Mouse (Mus musculus): ENCODE measurements at regions not wholly inside any gene's neighbourhood (a gene's known extent, or its start where the extent isn't known, plus 50 kb on each side); places are given as distances from the start of the nearest gene placed in this dataset.

- Histone ChIP-seq H3K36me3 (ENCODE audit: control insufficient read depth, insufficient read depth, low read length) (no peaks in the 10 kb centered on the region), H3K4me1 (replicated peaks; ENCODE audit: control insufficient read depth, insufficient read depth, low read length) (peaks cover 16% of the 10 kb centered on the region), H3K9me3 (ENCODE audit: control insufficient read depth, low read length) (no peaks in the 10 kb centered on the region), H3K27ac (ENCODE audit: low read depth, low read length) (no peak overlapping the region), H3K4me3 (ENCODE audit: low read depth, low read length) (no peak overlapping the region), H3K4me2 (no peak overlapping the region), H3K9ac (ENCODE audit: low read depth, low read length) (no peak overlapping the region), H3K27me3 (replicated peaks; ENCODE audit: control insufficient read depth, insufficient read depth, low read length) (no peaks in the 10 kb centered on the region)
- ATAC-seq (replicated peaks; ENCODE audit: low FRiP score) (no peak), DNase-seq (ENCODE audit: low spot score) (no peak)
- WGBS, result 88% methylated on average over 5 of the region's 5 CpGs
Measured at GRCm38 (mm10) chr2:167786951-167787350, 97.3 kb upstream of the Tmem189 start.

DNA sequence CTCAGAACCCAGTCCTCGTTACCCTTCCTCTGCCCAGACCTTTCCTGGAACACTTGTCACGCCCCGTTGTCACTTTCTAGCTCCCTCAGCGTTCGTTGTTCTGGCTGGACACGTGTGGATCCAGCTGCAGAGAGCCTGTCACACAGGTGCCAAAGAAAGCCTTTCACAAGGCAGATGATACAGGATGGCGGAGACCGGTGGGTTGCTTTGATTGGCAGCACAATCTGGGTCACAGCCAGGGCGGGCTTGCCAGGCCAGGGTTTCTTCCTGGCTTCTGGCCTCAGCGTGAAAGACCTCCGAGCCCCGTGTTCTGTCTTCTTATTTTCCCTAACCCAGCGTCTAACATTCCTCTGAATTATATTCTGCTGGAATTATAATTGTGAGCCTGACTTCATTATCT, 94.7 kb upstream of the Tmem189 start:
- H3K36me3 ChIP-seq (ENCODE audit: control insufficient read depth, insufficient read depth, low read length), result no peaks in the 10 kb centered on the region
- no peak for ATAC-seq (replicated peaks; ENCODE audit: low FRiP score)
- WGBS, result 84% methylated on average over 13 of the region's 13 CpGs

GRCm38 (mm10) chr2:167783374-167783773, 93.8 kb upstream of the Tmem189 start:
- Histone ChIP-seq H3K4me3 (ENCODE audit: low read depth, low read length) (no peak overlapping the region), H3K4me1 (replicated peaks; ENCODE audit: control insufficient read depth, insufficient read depth, low read length) (peaks cover 28% of the 10 kb centered on the region), H3K9ac (ENCODE audit: low read depth, low read length) (no peak overlapping the region), H3K27ac (ENCODE audit: low read depth, low read length) (no peak overlapping the region), H3K36me3 (ENCODE audit: control insufficient read depth, insufficient read depth, low read length) (no peaks in the 10 kb centered on the region), H3K27me3 (replicated peaks; ENCODE audit: control insufficient read depth, insufficient read depth, low read length) (no peaks in the 10 kb centered on the region), H3K9me3 (ENCODE audit: control insufficient read depth, low read length) (no peaks in the 10 kb centered on the region), H3K4me2 (no peak overlapping the region)
- WGBS, result 53% methylated on average over 3 of the region's 3 CpGs
- no peak for DNase-seq (ENCODE audit: low spot score)
- no peak for ATAC-seq (replicated peaks; ENCODE audit: low FRiP score)

More for the DNA sequence above, 94.7 kb upstream of the Tmem189 start:
- Histone ChIP-seq H3K27me3 (replicated peaks; ENCODE audit: control insufficient read depth, insufficient read depth, low read length) (no peaks in the 10 kb centered on the region), H3K4me2 (no peak overlapping the region), H3K4me1 (replicated peaks; ENCODE audit: control insufficient read depth, insufficient read depth, low read length) (peaks cover 24% of the 10 kb centered on the region), H3K9ac (ENCODE audit: low read depth, low read length) (no peak overlapping the region), H3K9me3 (ENCODE audit: control insufficient read depth, low read length) (no peaks in the 10 kb centered on the region), H3K27ac (ENCODE audit: low read depth, low read length) (no peak overlapping the region), H3K4me3 (ENCODE audit: low read depth, low read length) (no peak overlapping the region)
- no peak for DNase-seq (ENCODE audit: low spot score)

DNA sequence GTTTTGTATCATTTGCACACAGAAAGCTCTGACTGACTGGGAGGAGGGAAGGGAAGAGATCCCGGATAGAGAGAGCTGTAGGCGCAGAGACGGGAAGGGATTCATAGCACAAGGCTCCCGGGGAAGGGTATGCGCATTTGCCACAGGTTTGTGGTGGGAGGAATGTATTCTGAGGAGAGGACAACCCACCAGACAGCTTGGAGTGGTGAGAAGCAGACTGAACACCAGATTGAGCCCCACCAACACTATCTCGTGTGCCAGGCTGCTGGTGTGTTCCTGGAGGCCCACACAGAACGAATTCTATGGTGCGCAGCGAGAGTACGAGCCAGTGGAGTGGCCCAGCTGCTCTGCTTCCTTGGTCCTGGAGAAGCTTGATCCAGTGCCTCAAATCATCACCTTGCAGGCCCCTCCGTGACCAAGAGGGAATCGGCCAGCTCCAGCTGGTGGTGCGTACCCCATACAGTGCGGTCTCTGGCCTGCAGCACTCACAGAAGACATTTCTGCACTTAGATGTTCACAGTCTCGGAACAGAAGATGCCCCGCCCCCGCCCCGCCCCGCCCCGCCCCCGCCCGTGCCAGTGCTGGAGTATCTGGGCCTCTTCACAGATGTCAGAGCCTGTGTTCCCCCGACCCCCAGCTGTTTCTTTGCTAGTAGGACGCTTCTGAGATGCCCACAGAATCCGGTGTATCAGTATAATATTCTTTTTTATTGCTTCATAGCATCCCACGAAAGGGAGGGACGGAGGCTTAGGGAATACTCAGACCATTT, 92.8 kb upstream of the Tmem189 start:
- H3K9me3 ChIP-seq (ENCODE audit: control insufficient read depth, low read length), result no peaks in the 10 kb centered on the region
- peak overlapping the region; percentile 38; the same call in 1 of the 2 replicates for H3K27ac ChIP-seq (ENCODE audit: low read depth, low read length)
- H3K36me3 ChIP-seq (ENCODE audit: control insufficient read depth, insufficient read depth, low read length), result no peaks in the 10 kb centered on the region
- WGBS, result 38% methylated on average over 27 of the region's 27 CpGs
- no peak overlapping the region for H3K9ac ChIP-seq (ENCODE audit: low read depth, low read length)
- DNase-seq (ENCODE audit: low spot score) (no peak), ATAC-seq (replicated peaks; ENCODE audit: low FRiP score) (no peak; the same call in 1 of the 2 replicates)
- H3K4me3 ChIP-seq (ENCODE audit: low read depth, low read length), result no peak overlapping the region
- H3K4me2 ChIP-seq, result peak overlapping the region; percentile 20
- H3K4me1 ChIP-seq (replicated peaks; ENCODE audit: control insufficient read depth, insufficient read depth, low read length), result peaks cover 37% of the 10 kb centered on the region
- H3K27me3 ChIP-seq (replicated peaks; ENCODE audit: control insufficient read depth, insufficient read depth, low read length), result no peaks in the 10 kb centered on the region

DNA sequence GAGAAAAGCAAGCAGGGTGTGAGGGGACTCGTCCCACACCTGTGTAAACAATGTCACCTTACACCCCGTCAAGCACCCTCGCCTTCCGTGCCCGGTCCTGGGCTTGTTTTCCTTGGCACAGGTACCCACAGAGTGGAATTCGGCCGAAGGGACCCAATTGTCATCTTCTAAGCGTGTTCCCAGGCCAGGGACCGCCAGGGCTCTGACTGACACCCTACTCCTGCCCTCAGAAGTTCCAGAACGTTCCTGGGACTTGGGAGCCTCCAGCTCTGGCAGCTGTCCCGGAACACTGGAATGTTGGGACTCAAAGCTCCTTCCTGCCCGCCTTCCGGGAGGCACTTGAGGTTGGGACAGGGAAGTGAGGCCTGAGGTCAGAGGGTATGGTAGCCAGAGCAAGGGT, 91.9 kb upstream of the Tmem189 start:
- Histone ChIP-seq H3K4me2 (no peak overlapping the region), H3K4me1 (replicated peaks; ENCODE audit: control insufficient read depth, insufficient read depth, low read length) (peaks cover 44% of the 10 kb centered on the region), H3K9ac (ENCODE audit: low read depth, low read length) (no peak overlapping the region), H3K27me3 (replicated peaks; ENCODE audit: control insufficient read depth, insufficient read depth, low read length) (no peaks in the 10 kb centered on the region), H3K27ac (ENCODE audit: low read depth, low read length) (no peak overlapping the region), H3K36me3 (ENCODE audit: control insufficient read depth, insufficient read depth, low read length) (no peaks in the 10 kb centered on the region), H3K9me3 (ENCODE audit: control insufficient read depth, low read length) (no peaks in the 10 kb centered on the region), H3K4me3 (ENCODE audit: low read depth, low read length) (no peak overlapping the region)
- 82% methylated on average over 13 of the region's 13 CpGs for WGBS
- ATAC-seq (replicated peaks; ENCODE audit: low FRiP score) (no peak), DNase-seq (ENCODE audit: low spot score) (no peak)

GRCm38 (mm10) chr2:167778691-167779090, 89.1 kb upstream of the Tmem189 start:
- peak overlapping the region; percentile 99 for H3K4me2 ChIP-seq
- WGBS, result 68% methylated on average over 10 of the region's 10 CpGs

GRCm38 (mm10) chr2:167778271-167778670, 88.6 kb upstream of the Tmem189 start:
- DNase-seq (ENCODE audit: low spot score) (no peak), ATAC-seq (replicated peaks; ENCODE audit: low FRiP score) (no peak)
- Histone ChIP-seq H3K4me2 (peak overlapping the region; percentile 99), H3K36me3 (ENCODE audit: control insufficient read depth, insufficient read depth, low read length) (no peaks in the 10 kb centered on the region), H3K9me3 (ENCODE audit: control insufficient read depth, low read length) (no peaks in the 10 kb centered on the region), H3K4me3 (ENCODE audit: low read depth, low read length) (peak overlapping the region; percentile 74), H3K4me1 (replicated peaks; ENCODE audit: control insufficient read depth, insufficient read depth, low read length) (peaks cover 53% of the 10 kb centered on the region), H3K27ac (ENCODE audit: low read depth, low read length) (peak overlapping the region; percentile 6; the same call in 1 of the 2 replicates), H3K9ac (ENCODE audit: low read depth, low read length) (peak overlapping the region; percentile 84), H3K27me3 (replicated peaks; ENCODE audit: control insufficient read depth, insufficient read depth, low read length) (no peaks in the 10 kb centered on the region)
- WGBS, result 50% methylated on average over 4 of the region's 4 CpGs

More at GRCm38 (mm10) chr2:167778691-167779090, 89.1 kb upstream of the Tmem189 start:
- ATAC-seq (replicated peaks; ENCODE audit: low FRiP score), result no peak
- Histone ChIP-seq H3K27ac (ENCODE audit: low read depth, low read length) (no peak overlapping the region), H3K4me3 (ENCODE audit: low read depth, low read length) (no peak overlapping the region), H3K9me3 (ENCODE audit: control insufficient read depth, low read length) (no peaks in the 10 kb centered on the region), H3K27me3 (replicated peaks; ENCODE audit: control insufficient read depth, insufficient read depth, low read length) (no peaks in the 10 kb centered on the region), H3K4me1 (replicated peaks; ENCODE audit: control insufficient read depth, insufficient read depth, low read length) (peaks cover 56% of the 10 kb centered on the region), H3K36me3 (ENCODE audit: control insufficient read depth, insufficient read depth, low read length) (no peaks in the 10 kb centered on the region), H3K9ac (ENCODE audit: low read depth, low read length) (no peak overlapping the region)
- DNase-seq (ENCODE audit: low spot score), result no peak

- ATAC-seq (replicated peaks; ENCODE audit: low FRiP score), result peak; percentile 65
- peak overlapping the region; percentile 91 for H3K27ac ChIP-seq (ENCODE audit: low read depth, low read length)
- H3K9ac ChIP-seq (ENCODE audit: low read depth, low read length), result peak overlapping the region; percentile 84
- H3K4me1 ChIP-seq (replicated peaks; ENCODE audit: control insufficient read depth, insufficient read depth, low read length), result peaks cover 46% of the 10 kb centered on the region
- H3K4me2 ChIP-seq, result peak overlapping the region; percentile 99
- DNase-seq (ENCODE audit: low spot score), result peak; percentile 80
- peak overlapping the region; percentile 74 for H3K4me3 ChIP-seq (ENCODE audit: low read depth, low read length)
- H3K9me3 ChIP-seq (ENCODE audit: control insufficient read depth, low read length), result no peaks in the 10 kb centered on the region
- no peaks in the 10 kb centered on the region for H3K27me3 ChIP-seq (replicated peaks; ENCODE audit: control insufficient read depth, insufficient read depth, low read length)
- WGBS, result under 1% methylated on average over 33 of the region's 33 CpGs
- no peaks in the 10 kb centered on the region for H3K36me3 ChIP-seq (ENCODE audit: control insufficient read depth, insufficient read depth, low read length)
Measured at GRCm38 (mm10) chr2:167777331-167778085, 87.9 kb upstream of the Tmem189 start.
